Mouse (Mus musculus) forebrain, postnatal 0 days (tissue): ENCODE measurements around the gene Zc3h12c. TPM values are rescaled to one million over a fixed set of nuclear protein-coding genes. Genes with fewer than 3 reads are reported as not detected.

Experiments
- ATAC-seq: fragments of 200-750 bp; cut with Nextera tagmentation; 2 replicates; pipeline ENCODE4 v1.8.0; 2017; ENCODE audit warnings: mild to moderate bottlenecking, moderate library complexity
- DNase-seq: peaks from one replicate; pipeline ENCODE4 v3.0.0-alpha.2; 2015
- H3K27ac ChIP-seq: fragments of 300-500 bp; sonication (generic); 2 replicates; pipeline ENCODE4 v1.5.1; 2014; ENCODE audit warnings: low read depth, mild to moderate bottlenecking, antibody characterized with exemption, low read length, moderate library complexity, mixed read lengths
- H3K27me3 ChIP-seq: fragments of 300-500 bp; sonication (generic); 2 replicates; pipeline ENCODE4 v1.6.1; 2014; ENCODE audit warnings: mild to moderate bottlenecking, low read length, mixed read lengths; ENCODE audit not compliant: insufficient read depth
- H3K36me3 ChIP-seq: fragments of 300-500 bp; sonication (generic); 2 replicates; pipeline ENCODE4 v1.6.1; 2014; ENCODE audit warnings: mild to moderate bottlenecking, moderate library complexity; ENCODE audit not compliant: insufficient read depth
- H3K4me1 ChIP-seq: fragments of 300-500 bp; sonication (generic); 2 replicates; pipeline ENCODE4 v1.6.1; 2014; ENCODE audit warnings: antibody characterized with exemption; ENCODE audit not compliant: insufficient read depth
- H3K4me2 ChIP-seq: fragments of 300-500 bp; sonication (generic); 2 replicates; pipeline ENCODE4 v1.6.1; 2014; ENCODE audit warnings: low read depth, mild to moderate bottlenecking, moderate library complexity
- H3K4me3 ChIP-seq: fragments of 300-500 bp; sonication (generic); 2 replicates; pipeline ENCODE4 v1.5.1; 2014; ENCODE audit warnings: low read depth, low read length, mixed read lengths
- H3K9ac ChIP-seq: fragments of 300-500 bp; sonication (generic); 2 replicates; pipeline ENCODE4 v1.6.1; 2014; ENCODE audit warnings: mild to moderate bottlenecking
- H3K9me3 ChIP-seq: fragments of 300-500 bp; sonication (generic); 2 replicates; pipeline ENCODE4 v1.6.1; 2016; ENCODE audit warnings: low read length
- CTCF ChIP-seq: sonication (generic); IDR thresholded peaks from 2 replicates; pipeline ENCODE4 v1.5.1; 2016; ENCODE audit warnings: antibody characterized with exemption, control low read depth, low read depth
- WGBS: fragments of 180-500 bp; shearing (Covaris S2); extraction: QIAGEN DNeasy Blood & Tissue Kit; methylation state at CpG from one replicate; pipeline ENCODE4 v1.1.7; 2014; 5-methylcytosine and 5-hydroxymethylcytosine counted together
- polyA plus RNA-seq: library from polyadenylated mRNA; unstranded; fragments of >200 nt; fragmentation: Nextera tagmentation; extraction: Ambion mirVana; gene quantifications from 2 replicates; pipeline ENCODE4 v1.2.1, GENCODE M21; 2015
- total RNA-seq: library from RNA; depleted of rRNA; stranded (reverse); fragments of >200 nt; gene quantifications from 2 replicates; pipeline ENCODE4 v1.2.3, GENCODE M21; 2014

Zc3h12c gene
- total and polyA plus RNA-seq, 2 experiments from 2014 or later = 3.2 to 18.5 TPM

DNA sequence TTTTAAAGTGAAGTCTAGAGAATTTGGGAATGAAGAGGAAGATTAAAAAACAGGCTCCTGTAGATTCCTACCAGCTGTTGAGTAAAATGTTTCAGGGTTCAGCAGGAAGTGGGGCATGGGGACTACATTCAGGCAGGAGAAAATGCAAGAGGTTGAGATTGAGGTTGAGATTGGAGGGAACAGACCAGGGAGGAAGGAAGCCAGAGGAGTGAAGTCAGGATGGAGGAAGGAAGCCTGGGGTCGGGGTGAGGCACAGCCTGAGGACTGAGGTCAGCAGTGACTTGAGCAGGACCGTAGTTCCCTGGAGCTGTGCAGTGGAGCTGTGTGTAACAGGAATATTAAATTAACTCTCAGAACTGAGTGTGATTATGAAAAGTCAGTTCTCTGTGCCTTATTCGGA is 72.7 kb downstream of the Zc3h12c start:
- no peaks in the 10 kb centered on the region for H3K27me3 ChIP-seq
- no peak overlapping the region for H3K27ac ChIP-seq
- H3K4me1 ChIP-seq = 0 out of 2 replicates have a peak, but pooled peaks cover 4% of the 10 kb centered on the region
- no peak for TF ChIP-seq CTCF
- H3K9me3 ChIP-seq = no peaks in the 10 kb centered on the region
- ATAC-seq (no peak), DNase-seq (no peak)
- H3K9ac ChIP-seq = no peak overlapping the region
- H3K36me3 ChIP-seq = peaks cover 2% of the 10 kb centered on the region; the same call in 1 of the 2 replicates
- no peak overlapping the region for H3K4me3 ChIP-seq
- H3K4me2 ChIP-seq = no peak overlapping the region
- 84% methylated on average over 3 of the region's 3 CpGs for WGBS

DNA sequence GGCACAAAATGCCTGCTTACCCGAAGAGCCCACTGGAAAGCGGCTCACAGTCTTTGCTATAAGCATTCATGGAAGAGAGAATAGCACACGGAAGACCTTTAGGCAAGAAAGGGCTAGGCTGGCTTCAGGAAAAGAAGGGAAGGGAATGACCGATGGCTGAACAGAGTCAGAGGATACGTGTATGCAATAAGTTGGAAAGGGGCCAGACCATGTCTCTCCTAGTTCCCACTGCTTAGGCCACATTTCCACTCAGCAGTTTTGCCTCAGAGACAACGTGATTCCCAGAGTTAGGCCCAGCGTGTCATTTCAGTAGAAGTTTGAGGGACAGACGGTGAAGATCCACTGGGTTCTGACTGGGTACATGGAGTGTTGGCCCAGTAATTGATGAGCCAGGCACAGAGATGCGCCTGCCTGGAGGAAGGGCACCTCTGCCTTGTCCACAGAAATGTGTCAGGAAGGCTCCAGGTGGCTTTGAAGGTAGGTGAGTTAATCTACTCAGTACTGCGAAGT is 73.8 kb downstream of the Zc3h12c start:
- WGBS = 83% methylated on average over 10 of the region's 10 CpGs
- Histone ChIP-seq H3K27ac (no peak overlapping the region), H3K36me3 (peaks cover under 1% of the 10 kb centered on the region; the same call in 1 of the 2 replicates), H3K9ac (no peak overlapping the region), H3K27me3 (no peaks in the 10 kb centered on the region), H3K9me3 (no peaks in the 10 kb centered on the region), H3K4me2 (no peak overlapping the region), H3K4me3 (no peak overlapping the region), H3K4me1 (0 out of 2 replicates have a peak, but pooled peaks cover 4% of the 10 kb centered on the region)
- ATAC-seq (no peak), DNase-seq (no peak)
- TF ChIP-seq CTCF = no peak

GRCm38 (mm10) chr9:52094016-52094415 is 74.4 kb downstream of the Zc3h12c start:
- Histone ChIP-seq H3K27me3 (no peaks in the 10 kb centered on the region), H3K27ac (no peak overlapping the region), H3K9me3 (no peaks in the 10 kb centered on the region), H3K4me3 (no peak overlapping the region), H3K9ac (no peak overlapping the region), H3K36me3 (peaks cover 2% of the 10 kb centered on the region; the same call in 1 of the 2 replicates), H3K4me1 (0 out of 2 replicates have a peak, but pooled peaks cover 4% of the 10 kb centered on the region), H3K4me2 (no peak overlapping the region)
- TF ChIP-seq CTCF = no peak
- DNase-seq = no peak
- no peak for ATAC-seq
- 90% methylated on average over 5 of the region's 5 CpGs for WGBS

DNA sequence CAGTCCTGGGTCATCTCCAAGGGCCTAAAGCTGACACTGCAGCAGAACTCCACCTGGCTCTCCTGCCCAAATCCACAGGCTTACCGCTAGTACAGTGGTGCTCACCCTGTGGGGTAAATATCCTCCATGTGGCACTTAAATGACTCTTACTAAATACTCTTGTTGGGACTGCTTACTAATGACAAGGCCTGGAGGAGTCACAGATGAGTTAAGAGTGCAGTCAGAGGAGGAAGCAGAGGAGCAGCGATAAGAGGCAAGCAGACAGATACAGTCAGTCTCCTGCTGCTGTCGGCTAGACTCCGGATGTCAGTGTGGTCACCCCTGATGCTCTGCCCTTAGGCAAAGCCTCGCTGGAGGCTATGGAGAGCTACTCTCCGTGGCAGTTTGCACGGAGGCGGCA is 75.3 kb downstream of the Zc3h12c start:
- H3K4me3 ChIP-seq = no peak overlapping the region
- 71% methylated on average over 8 of the region's 8 CpGs for WGBS
- no peak overlapping the region for H3K4me2 ChIP-seq
- no peaks in the 10 kb centered on the region for H3K9me3 ChIP-seq
- no peaks in the 10 kb centered on the region for H3K4me1 ChIP-seq
- H3K9ac ChIP-seq = no peak overlapping the region
- no peak for ATAC-seq
- H3K27ac ChIP-seq = no peak overlapping the region
- no peak for TF ChIP-seq CTCF
- peaks cover 6% of the 10 kb centered on the region; the same call in 1 of the 2 replicates for H3K36me3 ChIP-seq
- DNase-seq = no peak
- no peaks in the 10 kb centered on the region for H3K27me3 ChIP-seq

DNA sequence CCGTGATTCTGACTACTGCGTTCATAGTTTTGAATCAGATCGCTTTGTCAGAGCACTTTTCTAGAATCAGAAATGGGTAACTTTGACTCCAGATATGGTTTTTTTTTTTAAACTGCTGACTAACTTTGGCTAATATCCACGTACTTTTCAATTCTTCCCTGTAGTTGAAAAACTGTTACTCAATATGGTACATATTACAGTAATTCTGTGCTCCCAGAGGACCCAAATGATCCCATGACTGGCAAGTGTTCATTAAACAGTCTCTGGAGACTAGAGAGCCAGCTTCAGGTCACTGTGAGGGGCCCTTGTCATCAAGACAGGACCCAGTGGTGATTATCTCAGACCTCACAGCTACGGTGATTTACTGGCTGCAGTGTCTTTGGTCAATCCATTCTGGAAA is 76.1 kb downstream of the Zc3h12c start:
- Histone ChIP-seq H3K9ac (no peak overlapping the region), H3K27me3 (no peaks in the 10 kb centered on the region), H3K9me3 (no peaks in the 10 kb centered on the region), H3K27ac (no peak overlapping the region), H3K4me2 (no peak overlapping the region), H3K4me3 (no peak overlapping the region), H3K36me3 (peaks cover 10% of the 10 kb centered on the region; the same call in 1 of the 2 replicates), H3K4me1 (no peaks in the 10 kb centered on the region)
- DNase-seq (no peak), ATAC-seq (no peak)
- WGBS = 92% methylated on average over 5 of the region's 5 CpGs
- TF ChIP-seq CTCF = no peak

DNA sequence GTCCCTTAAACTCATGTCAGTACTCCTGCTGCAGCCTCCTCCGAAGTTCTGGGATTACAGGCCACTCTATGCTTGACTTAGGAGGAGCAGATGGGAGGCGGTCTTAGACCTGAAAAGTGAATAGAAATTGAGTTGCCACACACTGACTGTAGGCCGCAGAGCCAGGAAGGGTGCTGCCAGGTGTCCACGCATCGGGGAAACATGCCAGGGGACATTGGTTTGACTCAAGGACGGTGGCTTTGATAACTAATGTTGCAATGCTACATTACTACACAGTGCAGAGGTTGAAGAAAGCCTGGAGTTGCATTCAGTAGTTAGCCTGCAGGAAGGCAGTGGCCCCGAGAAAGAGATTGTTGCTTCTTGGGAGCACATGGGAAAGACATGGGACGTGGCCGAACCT is 76.6 kb downstream of the Zc3h12c start:
- no peak for TF ChIP-seq CTCF
- 91% methylated on average over 9 of the region's 9 CpGs for WGBS
- Histone ChIP-seq H3K4me1 (no peaks in the 10 kb centered on the region), H3K4me2 (no peak overlapping the region), H3K36me3 (peaks cover 16% of the 10 kb centered on the region), H3K9me3 (no peaks in the 10 kb centered on the region), H3K27ac (no peak overlapping the region), H3K27me3 (no peaks in the 10 kb centered on the region), H3K9ac (no peak overlapping the region), H3K4me3 (no peak overlapping the region)
- no peak for DNase-seq
- no peak for ATAC-seq

DNA sequence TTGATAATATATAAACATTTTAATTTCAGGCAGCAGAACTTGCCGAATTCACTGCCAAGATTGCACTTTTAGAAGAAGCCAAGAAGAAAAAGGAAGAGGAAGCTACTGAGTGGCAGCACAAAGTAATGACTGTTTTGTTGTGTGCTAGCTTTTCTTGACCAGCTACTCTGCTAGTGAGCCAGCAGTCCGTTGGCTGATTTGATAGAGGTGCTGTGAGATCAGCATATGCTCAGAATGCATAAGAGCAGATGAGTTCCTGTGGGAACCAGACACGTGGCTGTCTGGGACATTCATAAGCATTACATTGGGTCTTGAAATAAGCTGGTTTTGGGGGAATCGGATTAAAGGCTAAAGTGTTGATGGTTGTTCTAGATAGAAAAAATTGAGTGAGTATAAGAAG is 86.0 kb downstream of the Zc3h12c start:
- DNase-seq (no peak), ATAC-seq (no peak)
- H3K36me3 ChIP-seq = peaks cover 27% of the 10 kb centered on the region
- H3K4me3 ChIP-seq = no peak overlapping the region
- no peak overlapping the region for H3K4me2 ChIP-seq
- H3K27me3 ChIP-seq = no peaks in the 10 kb centered on the region
- no peak overlapping the region for H3K9ac ChIP-seq
- no peak overlapping the region for H3K27ac ChIP-seq
- TF ChIP-seq CTCF = no peak
- H3K9me3 ChIP-seq = no peaks in the 10 kb centered on the region
- 82% methylated on average over 4 of the region's 4 CpGs for WGBS
- no peaks in the 10 kb centered on the region for H3K4me1 ChIP-seq
